Mouse (Mus musculus): ENCODE measurements around the gene Tac2.

- TF ChIP-seq EP300 (optimal IDR thresholded peaks at IDR 0.05): no peak
- TF ChIP-seq CTCF (IDR thresholded peaks at IDR 0.05; ENCODE audit: low read depth): no peak
These were observed 48.3 kb upstream of the Tac2 start for GRCm38 (mm10) chr10:127675859-127676398.
